Mouse (Mus musculus) cerebellum, adult 2 months (tissue): ENCODE measurements at regions not wholly inside any gene's neighbourhood (a gene's known extent, or its start where the extent isn't known, plus 50 kb on each side); places are given as distances from the start of the nearest gene placed in this dataset.

Source experiments
- CTCF ChIP-seq: fragments of 200-500 bp; IDR thresholded peaks from 2 replicates; pipeline ENCODE4 v1.5.1; 2011; ENCODE audit warnings: low read depth, mild to moderate bottlenecking, control low read depth, low read length, moderate library complexity, borderline replicate concordance; ENCODE audit not compliant: insufficient read depth
- POLR2A ChIP-seq: fragments of 200-500 bp; IDR thresholded peaks from 2 replicates; pipeline ENCODE4 v1.6.1; 2011; ENCODE audit warnings: low read length, control low read depth, borderline replicate concordance; ENCODE audit not compliant: insufficient read depth

GRCm38 (mm10) chr13:26714056-26714455 lies 55.9 kb downstream of the Hdgfl1 start:
- TF ChIP-seq CTCF (no peak), POLR2A (no peak)
